Mouse (Mus musculus) embryo, embryonic 11 days (tissue): ENCODE results near the gene Ly6g5c.

Experiments used
- DNase-seq: peaks from one replicate; pipeline ENCODE4 v3.0.0-alpha.2; 2015

Ly6g5c gene

DNA sequence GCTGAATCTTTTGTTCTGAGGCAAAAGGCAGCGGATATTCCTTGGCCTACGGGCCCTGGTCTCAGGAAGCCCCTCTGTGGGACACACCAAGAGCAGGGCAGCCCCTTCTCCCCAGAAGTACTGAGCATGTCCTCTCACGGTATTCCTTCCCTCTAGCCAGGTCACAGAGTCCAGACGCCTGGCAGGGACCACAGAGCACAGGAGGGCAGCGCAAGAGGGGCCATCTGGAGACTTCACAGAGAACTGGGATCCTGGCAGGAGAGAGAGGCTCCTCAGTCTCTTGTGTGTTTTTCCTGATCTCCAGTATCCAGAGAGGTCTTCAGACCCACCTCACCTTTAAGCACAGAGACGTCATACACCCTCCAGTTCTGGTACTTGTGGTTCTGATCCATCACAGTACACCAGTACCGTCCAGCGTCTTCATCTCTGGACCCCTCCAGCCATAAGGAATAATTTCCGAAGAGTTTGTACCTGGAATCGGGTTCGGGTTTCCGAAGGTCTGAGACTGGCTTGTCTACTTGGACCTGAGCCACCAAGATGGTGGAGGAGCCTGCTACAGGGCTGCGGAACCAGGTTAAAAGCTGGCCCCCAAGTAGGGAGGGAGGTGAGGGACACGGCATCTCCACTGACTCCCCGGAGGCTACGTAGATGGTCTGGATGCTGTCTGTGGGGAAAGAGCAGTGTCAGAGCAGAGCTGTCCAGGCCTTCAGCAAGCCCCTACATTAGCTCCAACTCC is 25.1 kb upstream of the Ly6g5c start:
- DNase-seq = no peak

GRCm38 (mm10) chr17:35083929-35084497 is 24.1 kb upstream of the Ly6g5c start:
- DNase-seq = no peak

- DNase-seq = no peak
Measured at GRCm38 (mm10) chr17:35085208-35085865, 22.7 kb upstream of the Ly6g5c start, which contains the start of gene Ly6g6f. Ly6g6f (minus strand) TSS chr17:35085610.

- no peak for DNase-seq
Measured at GRCm38 (mm10) chr17:35088151-35088550, 19.9 kb upstream of the Ly6g5c start.

DNA sequence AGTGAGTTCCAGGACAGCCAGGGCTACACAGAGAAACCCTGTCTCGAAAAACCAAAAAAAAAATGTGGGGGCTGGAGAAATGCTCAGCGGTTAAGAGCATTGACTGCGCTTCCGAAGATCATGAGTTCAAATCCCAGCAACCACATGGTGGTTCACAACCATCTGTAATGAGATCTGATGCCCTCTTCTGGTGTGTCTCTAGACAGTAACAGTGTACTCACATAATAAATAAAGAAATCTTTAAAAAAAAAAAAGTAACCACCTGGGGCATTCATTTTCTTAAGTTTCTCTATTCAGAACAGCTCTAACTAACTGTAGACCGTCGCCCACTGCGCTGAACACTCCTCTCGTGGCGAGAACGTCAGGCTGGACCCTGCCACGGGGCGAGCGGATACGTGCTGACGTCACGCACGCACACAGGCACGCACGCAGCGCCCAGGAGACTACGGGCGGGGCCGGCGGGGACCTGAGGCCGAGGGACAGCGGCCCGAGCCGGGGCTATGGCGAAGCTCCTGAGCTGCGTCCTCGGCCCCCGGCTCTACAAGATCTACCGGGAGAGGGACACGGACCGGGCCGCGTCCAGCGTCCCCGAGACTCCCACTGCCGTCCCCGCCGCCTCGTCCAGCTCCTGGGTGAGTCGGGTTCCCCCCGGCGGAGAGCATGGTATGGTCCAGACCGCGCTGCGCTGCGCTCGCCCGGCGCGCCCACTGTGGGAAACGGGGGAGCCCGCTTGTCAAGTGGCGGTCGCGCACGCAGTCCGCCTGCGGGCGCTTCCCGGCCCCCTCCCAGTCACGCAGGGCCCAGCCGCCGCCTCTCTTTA is 19.0 kb upstream of the Ly6g5c start, which contains the start of gene Abhd16a:
Gene Abhd16a, plus strand, starts transcription at position 439 of the 820 bp plus-strand sequence.
- DNase-seq = peak; percentile 98

DNA sequence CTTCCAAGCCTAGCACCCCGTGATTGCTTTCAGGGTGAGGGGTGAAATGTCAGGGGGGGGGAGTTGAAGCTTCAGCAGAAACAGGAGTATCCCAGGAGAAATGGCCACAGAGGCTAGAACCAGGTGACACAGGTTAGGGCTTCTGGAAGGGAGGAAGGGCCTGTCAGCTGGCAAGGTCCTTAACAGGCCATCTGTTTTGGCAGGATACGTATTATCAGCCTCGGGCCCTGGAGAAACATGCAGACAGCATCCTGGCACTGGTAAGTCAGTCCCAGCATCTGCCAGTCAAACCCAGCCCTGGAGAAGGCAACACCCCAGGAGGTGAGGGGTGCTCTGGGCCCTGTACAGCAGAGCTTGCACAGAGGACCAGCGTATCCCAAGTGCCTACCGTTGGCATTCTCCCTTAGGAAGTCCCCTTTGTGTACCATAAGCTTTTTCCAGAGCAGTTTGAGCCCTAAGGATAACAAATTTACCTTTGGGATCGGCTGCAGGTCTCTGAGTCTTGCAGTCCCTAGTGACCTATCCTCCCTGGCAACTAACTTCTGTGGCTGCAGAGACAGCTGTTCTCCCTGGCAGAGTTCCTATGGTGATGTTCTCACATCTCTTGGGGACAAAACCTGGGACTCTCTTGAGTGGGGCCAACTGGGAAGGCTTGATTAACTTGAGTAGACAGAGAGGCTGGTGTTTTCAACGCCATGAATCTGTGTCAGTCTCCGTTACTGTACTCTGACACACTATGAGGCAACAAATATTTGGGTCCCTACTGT is 17.7 kb upstream of the Ly6g5c start:
- no peak for DNase-seq

GRCm38 (mm10) chr17:35092403-35093198 is 15.5 kb upstream of the Ly6g5c start:
- no peak for DNase-seq

DNA sequence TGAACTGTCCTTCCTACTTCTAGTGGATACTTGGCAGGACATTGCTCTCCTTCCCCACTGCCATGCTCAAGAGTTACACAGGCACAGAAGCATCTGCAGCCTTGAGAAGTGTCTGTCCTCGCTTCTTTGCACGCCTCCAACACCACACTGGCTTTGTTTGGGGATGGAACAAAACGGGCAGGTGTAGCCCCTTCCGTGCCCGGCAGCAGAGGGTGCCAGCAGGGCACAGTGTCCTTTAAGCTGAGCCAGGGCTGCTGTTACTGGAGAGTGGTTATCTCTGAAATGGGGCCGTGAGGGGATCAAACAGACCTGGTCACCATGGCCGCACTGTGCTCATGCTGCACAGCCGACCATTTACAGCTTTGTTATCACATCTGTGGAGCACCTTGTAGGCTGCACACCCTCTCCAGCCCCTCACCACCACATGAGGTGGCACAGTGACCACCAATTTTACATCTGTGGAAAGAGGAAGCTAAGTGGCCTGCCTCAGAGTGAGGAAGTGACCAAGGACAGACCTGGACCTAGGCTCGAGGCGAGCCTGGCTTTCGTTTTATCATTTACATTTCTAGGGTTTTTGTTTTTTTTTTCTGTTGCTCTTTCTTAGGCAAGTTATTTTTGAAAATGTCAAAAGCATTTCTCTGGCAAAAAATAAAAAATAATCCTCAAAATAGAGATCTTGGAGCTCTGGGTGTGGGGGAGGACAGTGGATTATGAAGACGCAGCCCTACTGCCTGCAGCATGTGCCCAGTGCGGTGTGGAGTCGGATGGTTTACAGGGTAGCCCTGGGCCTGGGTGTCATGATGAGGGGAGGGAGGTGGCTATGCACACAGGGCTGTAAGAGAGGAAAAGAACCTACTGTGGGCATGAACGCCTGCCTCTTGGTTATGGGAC is 13.4 kb upstream of the Ly6g5c start:
- no peak for DNase-seq

DNA sequence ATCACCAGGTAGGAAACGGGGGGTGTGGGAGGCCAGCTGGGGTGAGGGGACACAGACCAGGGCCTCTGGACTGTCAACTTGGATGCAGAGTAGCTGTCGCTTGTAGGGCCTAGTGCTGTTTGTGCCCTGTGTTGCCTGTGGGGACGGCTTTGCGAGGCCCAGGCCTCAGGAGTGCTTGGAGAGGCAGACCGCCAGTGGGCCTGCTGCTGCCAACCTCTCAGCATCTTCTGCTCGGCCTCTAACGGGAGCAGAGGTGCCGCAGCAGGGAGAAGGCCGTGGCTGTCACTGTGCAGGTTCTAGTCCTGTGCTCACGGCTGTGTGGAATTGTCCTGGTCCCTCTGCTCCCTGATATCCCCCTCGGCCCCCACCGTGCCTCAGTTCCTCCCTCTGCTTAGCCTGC is 11.5 kb upstream of the Ly6g5c start:
- DNase-seq = no peak

GRCm38 (mm10) chr17:35097164-35097655 is 10.9 kb upstream of the Ly6g5c start:
- no peak for DNase-seq

GRCm38 (mm10) chr17:35100196-35100765 is 7.8 kb upstream of the Ly6g5c start:
- no peak for DNase-seq

DNA sequence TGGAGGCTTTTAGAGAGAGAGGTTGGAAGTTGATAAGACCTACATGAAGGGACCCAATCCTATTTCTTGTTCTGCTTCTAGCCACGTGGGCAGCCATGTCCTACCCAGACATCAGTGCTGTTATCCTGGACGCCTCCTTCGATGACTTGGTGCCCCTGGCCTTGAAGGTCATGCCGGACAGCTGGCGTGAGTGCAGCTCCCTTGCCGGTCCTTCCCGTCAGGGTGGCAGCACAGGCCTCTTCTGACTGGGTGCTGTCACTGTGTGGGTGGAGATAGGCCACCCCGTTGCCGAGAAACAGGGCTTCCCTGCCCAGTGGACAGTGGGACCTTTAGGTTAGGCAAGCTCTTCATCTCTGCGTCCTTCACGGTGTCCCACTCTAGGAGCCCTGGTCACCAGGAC is 6.9 kb upstream of the Ly6g5c start:
- no peak for DNase-seq

GRCm38 (mm10) chr17:35102299-35102698 is 5.8 kb upstream of the Ly6g5c start:
- DNase-seq = no peak

- no peak for DNase-seq
Measured at GRCm38 (mm10) chr17:35103221-35103690, 4.8 kb upstream of the Ly6g5c start.

DNA sequence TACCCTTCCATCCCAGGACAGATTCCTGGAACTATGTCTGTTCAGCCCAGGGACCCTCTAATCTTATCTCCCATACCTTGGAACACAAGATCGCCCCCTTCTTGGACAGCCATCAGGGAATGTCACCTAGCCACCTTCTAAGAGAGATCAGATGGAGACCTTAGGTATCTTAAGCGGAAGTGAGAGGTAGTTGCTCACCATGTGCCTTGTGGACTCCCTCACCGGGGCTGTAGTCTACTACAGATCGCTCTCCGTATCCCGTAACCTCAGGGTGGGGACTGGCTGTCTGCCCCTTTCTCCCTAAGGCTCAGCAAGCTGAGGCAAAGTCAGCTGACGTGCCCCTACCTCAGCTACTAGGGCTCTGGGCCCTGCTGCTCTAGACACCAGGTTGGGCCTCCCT is 4.0 kb upstream of the Ly6g5c start:
- no peak for DNase-seq

DNA sequence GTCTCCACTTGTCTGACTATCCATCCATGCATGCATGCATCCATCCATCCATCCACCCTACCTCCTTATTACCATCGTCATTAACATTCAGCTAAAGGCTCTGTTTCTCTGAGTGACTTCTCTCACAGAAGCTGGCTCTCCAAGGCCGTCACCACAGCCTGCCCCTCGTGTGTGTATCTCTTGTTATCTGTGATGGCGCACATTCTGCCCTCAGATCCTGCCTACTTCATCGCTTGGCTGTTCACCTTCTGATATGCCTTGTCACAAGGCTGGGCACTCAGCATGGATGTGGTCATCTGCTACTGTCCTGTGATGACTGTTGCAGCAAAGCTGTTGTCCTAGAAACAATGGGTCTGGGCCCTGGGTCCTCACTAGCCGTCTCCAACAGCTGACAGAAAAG is 3.3 kb upstream of the Ly6g5c start:
- DNase-seq = no peak

GRCm38 (mm10) chr17:35105740-35106389 is 2.2 kb upstream of the Ly6g5c start:
- peak; percentile 73 for DNase-seq

- DNase-seq = no peak
Measured at GRCm38 (mm10) chr17:35106522-35106921, 1.6 kb upstream of the Ly6g5c start.

DNA sequence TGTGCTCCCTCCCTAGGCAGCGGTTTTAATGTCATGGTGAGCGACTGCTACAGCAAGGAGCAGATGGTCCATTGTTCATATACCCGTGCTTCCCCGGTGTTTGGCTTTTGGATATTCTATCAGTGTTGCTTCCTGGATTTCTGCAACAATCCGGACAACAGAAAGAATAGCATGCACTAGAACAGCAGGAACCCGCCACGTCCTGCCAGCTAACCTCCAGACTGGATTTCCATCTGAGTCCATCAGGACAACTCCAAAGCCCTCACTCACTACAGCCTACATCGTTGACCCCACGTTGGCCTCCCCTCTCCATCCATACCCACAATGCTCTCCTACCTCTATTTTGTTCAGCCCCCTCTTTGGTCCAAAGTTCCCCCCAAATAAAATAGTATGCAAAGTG is 3.7 kb downstream of the Ly6g5c start:
- no peak for DNase-seq
